Mouse (Mus musculus): ENCODE data around the gene Cd55b. TPM values are rescaled to one million over a fixed set of nuclear protein-coding genes. Genes with fewer than 3 reads are reported as not detected.
"Not testable (repeated sequence)": the region's sequence is repeated elsewhere in the genome, so short reads cannot be mapped to it uniquely, and the experiment has no call there.

Cd55b gene
- 1 to 10 TPM in 1 of 4 experiments, under 1 TPM in 1, not detected in 2; 0.44 to 1.0 TPM for total RNA-seq (2022)

DNA sequence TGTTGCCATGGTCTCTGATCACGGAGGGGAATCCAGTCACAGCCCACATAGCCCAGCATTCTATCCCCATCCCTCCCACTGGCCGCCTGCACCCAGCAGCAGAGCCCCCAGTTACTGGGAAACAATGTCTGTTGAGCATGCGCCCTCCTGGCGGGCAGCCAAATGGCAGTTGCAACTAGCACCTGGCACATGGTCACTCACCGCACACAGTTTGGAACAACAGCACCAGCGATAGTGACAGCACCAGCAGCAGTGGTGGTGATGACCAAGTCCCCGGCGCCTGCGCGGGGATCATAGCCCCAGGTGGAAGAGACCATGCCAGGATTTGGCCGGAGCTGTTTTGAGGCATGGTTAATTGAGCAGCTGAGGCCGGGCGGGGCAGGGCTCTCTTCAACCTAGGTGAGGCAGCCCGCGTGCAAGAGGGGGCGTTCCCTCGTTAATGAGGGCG lies at the start of gene Cd55b:
Gene Cd55b, minus strand, starts transcription at position 346 of the 448 bp plus-strand sequence.
- DNase-seq (ENCODE audit: low spot score in 2 of 2) = peak in 1 of 2 experiments; percentile 5

DNA sequence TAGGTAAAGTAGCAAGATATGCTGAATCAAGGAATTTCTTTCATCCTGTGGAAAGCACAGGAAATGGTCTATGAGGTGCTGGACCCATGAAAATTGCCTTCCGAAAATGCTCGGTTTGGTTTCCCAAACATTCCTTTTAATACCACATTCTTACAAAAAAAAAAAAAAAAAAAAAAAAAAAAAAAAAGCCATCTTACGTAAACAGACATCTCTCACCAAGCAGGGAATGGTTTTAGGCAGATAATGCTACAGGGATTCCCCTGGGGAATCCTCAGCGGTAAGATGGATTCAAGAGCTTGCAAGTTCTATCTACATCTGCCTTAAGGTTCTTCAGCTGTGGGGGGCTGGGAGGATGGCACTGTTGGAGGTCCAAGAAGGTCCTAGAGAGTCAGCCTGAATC lies 47.3 kb upstream of the Cd55b start:
- no peak for DNase-seq (ENCODE audit: low spot score in 2 of 2)

DNA sequence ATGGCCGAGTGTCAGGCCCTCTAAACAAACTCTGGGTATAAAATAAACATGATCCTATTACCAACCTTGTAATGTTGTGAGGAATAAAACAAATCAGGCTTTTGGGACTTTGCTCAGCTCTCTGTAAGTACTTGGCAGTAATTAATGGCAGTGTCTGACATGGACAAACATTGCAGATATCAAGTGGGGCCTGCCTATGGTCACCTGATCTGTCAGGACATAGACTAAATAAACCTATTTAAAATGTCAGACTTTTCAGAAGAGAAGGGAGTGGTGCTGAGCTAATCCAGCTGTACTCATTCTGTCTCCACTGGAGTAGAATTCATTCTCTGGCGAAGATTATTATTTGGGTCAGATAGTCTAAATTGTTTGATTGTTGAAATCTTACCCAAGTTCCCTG lies 44.6 kb upstream of the Cd55b start:
- DNase-seq (ENCODE audit: low spot score in 2 of 2) = no peak

DNA sequence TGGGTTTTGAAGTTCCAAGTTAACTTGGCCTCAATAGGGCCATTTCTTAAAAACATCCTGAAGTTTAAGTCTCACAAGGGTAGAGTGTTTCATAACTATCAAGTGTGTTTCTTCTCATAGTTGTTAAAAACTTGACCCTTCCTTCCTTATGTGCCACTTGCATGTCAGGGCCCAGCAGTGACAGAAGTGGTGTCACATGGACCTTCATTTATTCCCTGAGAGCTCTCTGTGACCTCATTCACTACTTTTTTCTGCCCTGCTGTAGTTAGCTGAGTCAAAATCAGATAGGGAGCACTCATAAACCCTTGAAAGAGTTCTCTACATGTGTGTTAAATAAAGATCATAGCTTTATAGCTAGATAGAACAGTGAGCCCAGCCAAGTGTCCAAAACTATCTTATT lies 41.4 kb upstream of the Cd55b start:
- DNase-seq (ENCODE audit: low spot score in 2 of 2) = no peak

DNA sequence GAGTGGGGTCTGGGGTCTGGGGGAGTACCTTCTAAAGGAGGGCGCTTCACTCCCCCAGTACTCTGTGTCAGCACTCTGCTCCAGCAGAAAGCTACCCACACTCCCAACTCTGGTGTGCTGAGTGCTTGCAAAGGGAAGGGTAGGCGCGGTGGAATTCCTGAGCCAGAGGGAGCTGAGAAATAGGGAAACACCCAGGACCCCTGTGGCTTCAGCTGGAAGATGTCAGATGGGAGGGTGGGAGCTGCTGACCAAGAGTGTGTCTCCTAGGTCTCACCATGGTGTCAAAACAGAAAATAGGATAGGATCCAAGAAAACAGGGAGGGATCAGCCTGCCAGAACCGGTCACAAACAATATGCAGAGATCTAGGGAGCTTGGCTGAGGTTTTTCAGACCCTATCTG lies 40.1 kb upstream of the Cd55b start:
- peak in 1 of 2 experiments; percentile 25 for DNase-seq (ENCODE audit: low spot score in 2 of 2)

DNA sequence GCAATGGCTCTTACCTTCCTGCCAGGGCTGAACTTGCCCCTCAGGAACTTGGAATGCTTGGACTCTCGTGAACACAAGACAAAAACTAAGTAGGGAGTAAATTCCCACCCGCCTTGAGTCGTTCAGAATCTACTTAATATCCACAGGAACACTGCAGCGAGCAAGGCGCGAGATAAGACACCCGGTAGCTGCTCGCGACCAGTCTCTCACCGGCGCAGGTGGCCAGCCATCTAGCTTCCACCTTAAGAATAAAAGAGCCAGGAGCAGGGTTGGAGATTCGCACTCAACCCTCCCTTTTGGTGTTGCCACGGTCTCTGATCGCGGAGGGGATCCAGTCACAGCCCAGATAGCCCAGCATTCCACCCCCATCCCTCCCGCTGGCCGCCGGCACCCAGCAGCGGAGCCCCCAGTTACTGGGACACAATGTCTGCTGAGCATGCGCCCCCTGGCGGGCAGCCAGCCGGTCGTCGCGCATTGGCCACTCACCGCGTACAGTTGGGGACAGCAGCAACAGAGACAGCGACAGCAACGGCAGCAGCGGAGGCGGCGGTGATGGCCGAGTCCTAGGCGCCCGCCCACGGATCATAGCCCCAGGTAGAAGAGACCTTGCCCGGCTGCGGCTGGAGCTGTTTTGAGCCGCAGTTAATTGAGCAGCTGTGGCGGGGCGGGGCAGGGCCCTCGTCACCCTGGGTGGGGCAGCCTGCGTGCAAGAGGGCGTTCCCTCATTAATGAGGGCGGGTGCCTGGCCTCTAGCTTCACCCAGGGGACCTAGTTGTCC lies 39.5 kb upstream of the Cd55b start, which contains the start of gene Cd55:
Gene Cd55, minus strand, starts transcription at position 661 of the 778 bp plus-strand sequence.
- peak; percentile 76 to 77 for DNase-seq (ENCODE audit: low spot score in 2 of 2)

DNA sequence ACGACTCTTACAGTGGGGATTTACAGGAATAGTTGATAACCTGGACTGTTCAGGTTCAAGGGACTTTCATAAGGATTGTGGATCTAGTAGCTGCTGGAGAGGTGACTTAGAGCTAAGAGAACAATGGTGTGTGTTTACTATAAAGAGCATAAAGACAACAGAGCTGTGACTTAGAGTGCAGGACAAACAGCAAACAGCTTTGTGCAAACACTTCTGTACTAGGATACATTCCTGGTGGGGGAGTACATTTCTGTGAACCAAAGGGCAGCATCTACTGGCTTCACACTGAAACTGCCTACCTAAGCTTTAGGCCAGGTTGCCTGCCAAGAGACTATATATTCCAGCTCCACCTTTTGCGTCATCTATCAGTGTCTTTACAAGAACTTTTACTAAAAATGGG lies 32.3 kb upstream of the Cd55b start:
- no peak for DNase-seq (ENCODE audit: low spot score in 2 of 2)

DNA sequence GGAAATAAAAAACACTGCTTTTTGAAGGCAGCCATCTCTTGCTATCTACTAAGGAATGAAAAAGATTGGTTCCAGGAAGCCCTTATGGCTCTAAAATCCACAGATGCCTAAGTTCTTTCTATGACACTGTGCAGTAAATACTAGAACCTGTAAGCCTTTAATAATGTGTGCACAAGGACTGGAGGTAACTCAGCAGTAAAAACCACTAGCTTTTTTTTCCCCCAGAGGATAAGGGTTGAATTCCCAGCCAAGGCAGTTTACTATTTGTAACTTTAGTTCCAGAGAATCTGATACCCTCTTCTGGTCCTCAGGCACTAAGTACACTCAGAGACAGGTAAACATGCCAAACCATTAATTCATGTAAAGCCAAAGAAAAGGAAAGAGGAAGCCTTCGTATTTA lies 20.1 kb upstream of the Cd55b start:
- DNase-seq (ENCODE audit: low spot score in 2 of 2) = not testable (repeated sequence)

DNA sequence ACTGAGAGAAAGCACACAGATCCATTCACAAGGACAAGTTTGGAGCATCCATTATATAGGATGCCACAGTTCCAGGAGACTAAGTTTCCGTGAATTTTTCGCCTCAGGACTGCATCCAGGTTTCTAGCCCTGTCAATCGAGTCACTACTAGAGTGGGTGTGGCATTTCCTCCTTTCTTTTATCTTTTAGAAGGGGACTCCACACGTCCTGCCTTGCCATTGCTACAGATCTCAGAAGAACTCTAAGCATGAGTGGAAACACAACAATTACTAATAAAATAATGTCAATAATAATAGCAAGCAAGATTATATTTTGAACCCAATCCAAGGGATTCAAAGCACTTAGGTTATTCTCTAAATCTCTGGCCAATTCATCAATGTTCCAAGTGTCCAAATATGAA lies 8.1 kb upstream of the Cd55b start:
- DNase-seq (ENCODE audit: low spot score in 2 of 2) = no peak

DNA sequence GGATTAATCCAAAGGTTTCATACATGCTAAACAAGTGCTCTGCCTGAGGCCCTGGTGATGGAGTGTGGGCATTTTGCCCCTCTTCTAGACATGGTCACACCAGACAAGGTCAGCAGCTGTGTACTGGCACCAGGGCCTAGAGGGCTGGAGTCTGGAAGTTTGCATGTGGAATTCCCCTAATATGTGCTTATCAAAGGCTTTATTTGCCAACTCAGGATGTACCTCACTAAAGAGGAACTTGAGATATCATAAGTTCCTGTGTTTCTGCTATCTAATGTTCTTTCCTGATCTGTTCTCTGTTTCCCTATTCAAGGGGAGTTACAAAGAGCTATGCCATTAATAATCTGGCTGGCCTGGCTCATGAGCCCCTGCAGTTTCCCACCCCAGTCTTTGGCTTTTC lies 5.9 kb upstream of the Cd55b start:
- not testable (repeated sequence) for DNase-seq (ENCODE audit: low spot score in 2 of 2)

DNA sequence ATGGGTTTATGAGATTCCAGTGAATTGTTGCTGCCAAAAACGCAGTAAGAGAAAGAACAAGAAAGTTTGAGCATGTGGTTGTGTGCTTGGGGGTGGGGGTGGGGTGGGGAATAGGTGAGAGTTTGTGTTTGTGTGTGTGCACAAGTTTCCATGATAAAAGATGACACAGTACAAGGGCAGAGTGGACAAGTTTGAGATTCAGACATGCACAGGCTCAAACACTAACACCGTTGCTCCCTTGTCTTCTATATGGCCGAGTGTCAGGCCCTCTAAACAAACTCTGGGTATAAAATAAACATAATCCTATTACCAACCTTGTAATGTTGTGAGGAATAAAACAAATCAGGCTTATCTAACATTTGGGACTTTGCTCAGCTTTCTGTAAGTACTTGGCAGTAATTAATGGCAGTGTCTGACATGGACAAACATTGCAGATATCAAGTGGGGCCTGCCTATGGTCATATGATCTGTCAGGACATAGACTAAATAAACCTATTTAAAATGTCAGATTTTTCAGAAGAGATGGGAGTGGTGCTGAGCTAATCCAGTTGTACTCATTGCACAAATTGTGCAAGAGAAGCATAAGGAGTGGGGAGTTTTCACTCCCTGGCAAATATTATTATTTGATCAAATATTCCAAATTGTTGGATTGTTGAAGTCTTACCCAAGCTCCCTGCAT lies 4.5 kb upstream of the Cd55b start:
- DNase-seq (ENCODE audit: low spot score in 2 of 2) = not testable (repeated sequence)

DNA sequence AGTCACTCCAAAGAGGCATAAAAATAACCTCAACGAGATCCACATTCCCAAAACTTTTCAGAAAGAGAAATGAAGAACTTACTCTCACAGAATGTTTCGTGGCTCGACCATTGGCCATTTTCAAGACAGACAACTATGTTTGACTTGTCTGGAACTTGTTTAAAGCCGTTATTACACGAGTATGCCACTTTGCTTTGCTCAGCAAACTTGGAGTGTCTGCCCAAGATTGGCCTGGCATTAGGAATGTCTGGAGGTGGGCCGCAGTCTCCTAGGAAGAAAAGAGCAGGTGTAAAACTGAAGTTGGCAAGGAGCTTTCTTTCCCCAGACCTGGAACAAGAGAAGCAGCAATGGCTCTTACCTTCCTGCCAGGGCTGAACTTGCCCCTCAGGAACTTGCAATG lies 776 bp downstream of the Cd55b start:
- not testable (repeated sequence) for DNase-seq (ENCODE audit: low spot score in 2 of 2)

DNA sequence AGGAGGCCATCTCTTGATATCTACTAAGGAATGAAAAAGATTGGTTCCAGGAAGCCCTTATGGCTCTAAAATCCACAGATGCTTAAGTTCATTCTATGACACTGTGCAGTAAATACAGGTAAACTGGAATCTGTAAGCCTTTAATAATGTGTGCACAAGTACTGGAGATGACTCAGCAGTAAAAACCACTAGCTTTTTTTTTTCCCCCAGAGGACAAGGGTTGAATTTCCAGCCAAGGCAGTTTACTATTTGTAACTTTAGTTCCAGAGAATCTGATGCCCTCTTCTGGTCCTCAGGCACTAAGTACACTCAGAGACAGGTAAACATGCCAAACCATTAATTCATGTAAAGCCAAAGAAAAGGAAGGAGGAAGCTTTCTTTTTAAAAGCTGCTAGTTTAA lies 25.7 kb downstream of the Cd55b start:
- not testable (repeated sequence) for DNase-seq (ENCODE audit: low spot score in 2 of 2)

DNA sequence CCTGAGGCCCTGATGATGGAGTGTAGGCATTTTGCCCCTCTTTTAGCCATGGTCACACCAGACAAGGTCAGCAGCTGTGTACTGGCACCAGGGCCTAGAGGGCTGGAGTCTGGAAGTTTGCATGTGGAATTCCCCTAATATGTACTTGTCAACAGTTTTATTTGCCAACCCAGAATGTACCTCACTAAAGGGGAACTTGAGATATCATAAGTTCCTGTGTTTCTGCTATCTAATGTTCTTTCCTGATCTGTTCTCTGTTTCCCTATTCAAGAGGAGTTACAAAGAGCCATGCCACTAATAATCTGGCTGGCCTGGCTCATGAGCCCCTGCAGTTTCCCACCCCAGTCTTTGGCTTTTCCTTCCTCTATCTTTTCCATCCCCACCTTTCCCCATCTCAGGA lies 35.5 kb downstream of the Cd55b start:
- DNase-seq (ENCODE audit: low spot score in 2 of 2) = not testable (repeated sequence)

DNA sequence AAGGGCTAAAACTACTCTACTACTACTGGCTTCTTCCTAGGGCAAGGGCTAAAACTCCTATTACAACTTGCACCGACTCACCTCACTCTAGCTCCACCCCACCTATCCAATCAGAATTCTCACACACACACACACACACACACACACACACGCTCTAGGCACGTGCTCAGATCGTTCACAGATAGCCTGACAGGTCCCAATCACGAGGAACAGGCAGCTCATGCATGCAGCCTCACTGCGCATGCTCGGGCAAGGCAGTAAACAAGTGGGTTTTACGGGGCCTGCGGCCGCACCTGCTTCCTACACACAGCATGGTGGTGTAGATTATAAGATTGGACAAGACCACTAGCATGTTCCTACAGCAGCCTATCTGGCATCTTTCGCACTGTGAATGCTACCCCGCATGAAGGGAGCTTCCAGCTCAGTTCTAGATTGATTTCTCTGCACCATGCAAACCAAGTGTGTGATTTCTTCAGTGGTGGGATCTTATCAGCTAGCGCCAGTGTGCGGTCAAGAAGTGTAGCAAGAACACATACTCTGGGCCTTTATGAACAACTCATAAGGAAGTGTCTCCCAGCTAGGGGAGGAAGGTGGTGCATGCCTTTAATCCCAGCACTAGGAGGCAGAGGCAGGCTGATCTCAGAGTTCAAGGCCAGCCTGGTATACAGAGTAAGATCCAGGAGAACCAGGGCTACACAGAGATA lies 44.9 kb downstream of the Cd55b start:
- DNase-seq (ENCODE audit: low spot score in 2 of 2) = no peak

DNA sequence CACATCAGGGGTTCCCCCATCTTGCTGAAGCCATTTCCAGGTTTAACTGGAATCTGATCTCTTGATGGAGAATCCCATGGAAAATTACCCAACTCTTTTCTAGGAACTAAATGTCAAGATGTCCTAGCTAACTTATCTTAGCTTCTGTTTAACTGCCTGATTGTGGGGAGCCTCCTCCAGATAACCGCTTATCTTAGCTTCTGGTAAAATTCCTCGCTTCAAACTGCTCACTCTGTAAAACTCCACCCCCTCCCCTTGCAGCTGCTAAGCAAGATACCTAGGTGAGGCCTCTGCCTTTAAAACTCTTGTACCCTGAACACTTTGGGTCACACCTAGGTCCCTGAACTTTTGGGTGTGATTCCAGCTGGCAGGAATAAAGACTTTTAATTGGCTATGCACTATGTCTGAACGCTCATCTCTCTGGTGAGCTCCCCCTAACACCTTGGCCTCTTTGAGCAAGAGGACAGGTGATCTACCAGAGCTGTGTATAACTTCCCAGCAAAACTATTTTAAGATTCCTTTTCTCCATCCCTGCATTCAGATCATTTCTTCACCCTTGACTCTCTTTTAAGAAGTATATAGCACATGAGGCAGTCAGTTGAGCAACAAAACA lies 48.5 kb downstream of the Cd55b start:
- no peak for DNase-seq (ENCODE audit: low spot score in 2 of 2)

DNA sequence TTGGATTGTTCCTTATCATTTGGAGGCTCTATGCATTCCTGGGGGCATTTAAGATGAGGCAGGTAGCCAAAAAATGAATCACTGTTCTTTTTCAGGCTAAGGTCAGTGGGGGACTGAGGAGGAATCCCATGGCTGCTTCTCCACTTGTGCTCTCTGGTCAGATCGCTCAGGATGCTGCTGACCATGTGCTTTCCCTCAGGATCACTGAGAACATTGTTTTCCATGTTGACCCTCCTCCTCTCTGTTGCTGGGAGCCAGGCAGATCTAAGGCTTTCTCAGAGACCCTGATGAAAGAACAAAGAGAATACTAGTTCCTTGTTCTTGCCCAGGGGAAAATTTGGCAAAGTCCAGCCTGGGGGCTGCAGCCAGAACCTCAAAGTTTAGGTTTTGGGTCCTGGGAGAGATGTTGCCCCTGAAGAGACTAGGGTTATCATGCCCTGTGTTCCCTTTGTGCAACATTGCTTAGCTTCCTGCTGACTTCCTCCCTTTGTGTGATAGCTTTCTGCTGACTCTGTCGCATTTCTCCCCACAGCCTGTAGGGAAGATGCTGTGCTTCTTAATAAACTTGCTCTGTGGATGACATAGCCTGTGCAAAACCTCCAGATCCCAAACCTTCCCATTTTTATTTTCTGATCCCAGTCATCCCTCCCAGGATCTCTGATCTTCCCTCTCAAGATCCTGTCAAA lies 49.3 kb downstream of the Cd55b start:
- no peak for DNase-seq (ENCODE audit: low spot score in 2 of 2)

DNA sequence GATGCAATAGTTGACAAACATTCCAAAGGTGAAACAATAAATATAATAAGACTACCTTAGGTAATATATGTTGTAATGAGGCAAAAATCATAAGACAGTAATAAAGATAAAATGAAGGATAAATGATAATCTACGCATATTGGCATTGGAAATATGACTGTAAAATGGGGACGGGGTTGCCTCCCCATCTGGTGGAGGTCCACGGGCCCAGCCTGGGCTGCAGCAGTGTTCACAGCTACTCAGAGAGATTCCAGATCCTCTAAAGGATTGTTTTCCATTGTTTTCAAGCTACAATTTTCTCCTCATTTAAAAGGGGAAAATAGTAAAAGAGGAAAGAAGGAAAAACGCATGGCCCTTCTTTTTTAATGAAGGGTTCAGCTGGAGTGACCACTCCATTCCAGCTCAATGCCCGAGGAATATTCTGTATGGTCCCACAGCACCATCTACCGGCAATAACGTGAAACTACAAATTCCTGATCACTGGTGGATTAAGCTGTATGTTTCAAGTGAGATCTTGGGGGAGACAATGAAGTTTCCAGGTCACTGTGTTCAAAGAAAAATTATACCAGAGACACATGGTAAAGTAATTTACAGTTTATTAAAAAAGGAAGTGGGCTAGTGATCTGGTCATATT lies 50.8 kb downstream of the Cd55b start:
- peak in 1 of 2 experiments; percentile 9 for DNase-seq (ENCODE audit: low spot score in 2 of 2)

DNA sequence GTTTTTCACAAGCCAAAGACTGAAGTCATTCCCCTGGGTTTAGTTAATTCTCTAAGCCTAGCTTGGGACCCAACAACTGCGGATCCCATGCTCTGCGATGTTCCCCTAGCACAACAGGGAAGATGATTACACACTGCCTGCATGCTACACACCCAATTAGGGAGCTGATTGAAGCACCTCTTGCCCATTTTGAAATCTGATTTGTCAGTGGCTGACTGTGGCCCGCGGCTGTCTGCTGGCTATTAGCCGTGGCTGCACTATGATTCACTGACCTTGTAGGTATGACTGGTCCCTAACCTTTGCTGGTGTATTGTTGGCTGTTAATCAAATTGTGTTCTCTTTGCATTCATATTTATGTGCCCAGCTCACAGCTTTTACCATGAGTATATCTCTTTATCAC lies 51.5 kb downstream of the Cd55b start:
- DNase-seq (ENCODE audit: low spot score in 2 of 2) = no peak

DNA sequence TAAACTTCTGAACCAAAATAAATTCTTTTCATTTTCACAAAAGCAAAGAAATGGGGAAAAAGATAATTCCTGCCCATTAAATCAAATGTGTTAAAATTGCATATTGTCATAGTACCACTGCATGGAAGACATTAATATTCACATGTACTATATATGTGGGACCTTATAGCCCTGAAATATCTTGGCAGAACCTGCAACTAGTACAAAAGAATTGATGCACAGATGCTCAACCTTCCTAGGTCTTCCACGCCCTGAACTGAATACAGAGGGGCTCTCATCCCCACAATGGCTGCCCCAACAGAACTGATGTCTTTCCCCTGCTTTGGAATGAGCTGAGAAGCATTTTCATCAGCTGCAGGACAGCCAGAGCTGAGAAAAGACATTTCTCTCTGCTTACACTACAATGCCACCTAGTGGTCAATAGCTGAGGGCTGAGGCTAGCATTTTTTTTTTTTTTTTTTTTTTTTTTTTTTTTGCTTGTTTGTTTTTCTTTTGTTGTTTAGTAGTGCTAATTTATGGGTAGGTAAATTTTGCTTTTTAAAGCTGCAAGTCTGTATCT lies 72.7 kb downstream of the Cd55b start:
- DNase-seq (ENCODE audit: low spot score in 2 of 2) = no peak

Measured in left cerebral cortex, adult 8-10 months (tissue).